Mouse (Mus musculus) gastrocnemius, postnatal 10 days (tissue): ENCODE results near the gene Gm30302. TPM values are rescaled to one million over a fixed set of nuclear protein-coding genes. Genes with fewer than 3 reads are reported as not detected.
"Not testable (repeated sequence)": the region's sequence is repeated elsewhere in the genome, so short reads cannot be mapped to it uniquely, and the experiment has no call there.

Experiments used
- DNase-seq: peaks from one replicate; pipeline ENCODE4 v3.0.0; 2021; ENCODE audit warnings: mixed read lengths
- long read RNA-seq, 2 experiments: library from polyadenylated mRNA; stranded (forward); transcript quantifications; one replicate each; pipeline ENCODE4 v2.0.0; 2021
- total RNA-seq, 2 experiments: library from RNA; stranded (reverse); gene quantifications; 2 replicates each; pipeline ENCODE4 v1.2.3; 2021

Gene Gm30302
- not detected for total RNA-seq
- long read RNA-seq, experiment 1 = 0 reads
- long read RNA-seq, experiment 2 = 0 reads

- no peak for DNase-seq
These were observed at the start of gene Gm30302 for GRCm38 (mm10) chr13:49798901-49799300. Gene Gm30302, minus strand, starts transcription at chr13:49799001.

GRCm38 (mm10) chr13:49846751-49847150, 48.0 kb upstream of the Gm30302 start:
- no peak for DNase-seq

- DNase-seq = no peak
These were observed 47.3 kb upstream of the Gm30302 start for GRCm38 (mm10) chr13:49846141-49846540.

GRCm38 (mm10) chr13:49845663-49846062, 46.9 kb upstream of the Gm30302 start:
- no peak for DNase-seq

GRCm38 (mm10) chr13:49844071-49844470, 45.3 kb upstream of the Gm30302 start:
- no peak for DNase-seq

- no peak for DNase-seq
These were observed 42.4 kb upstream of the Gm30302 start for GRCm38 (mm10) chr13:49841186-49841585.

- DNase-seq = no peak
These were observed 31.6 kb upstream of the Gm30302 start for GRCm38 (mm10) chr13:49830355-49830754.

- DNase-seq = no peak
These were observed 26.5 kb upstream of the Gm30302 start for GRCm38 (mm10) chr13:49825300-49825699.

- no peak for DNase-seq
These were observed 16.2 kb upstream of the Gm30302 start for GRCm38 (mm10) chr13:49814958-49815357.

GRCm38 (mm10) chr13:49814420-49814819, 15.6 kb upstream of the Gm30302 start:
- no peak for DNase-seq

GRCm38 (mm10) chr13:49807146-49807545, 8.3 kb upstream of the Gm30302 start:
- no peak for DNase-seq

- no peak for DNase-seq
These were observed 10.0 kb downstream of the Gm30302 start for GRCm38 (mm10) chr13:49788563-49789393.

GRCm38 (mm10) chr13:49783899-49784298, 14.9 kb downstream of the Gm30302 start:
- no peak for DNase-seq

GRCm38 (mm10) chr13:49771536-49771935, 27.3 kb downstream of the Gm30302 start:
- not testable (repeated sequence) for DNase-seq

GRCm38 (mm10) chr13:49769111-49769510, 29.7 kb downstream of the Gm30302 start:
- DNase-seq = no peak

- DNase-seq = no peak
These were observed 30.8 kb downstream of the Gm30302 start for GRCm38 (mm10) chr13:49768048-49768447.

GRCm38 (mm10) chr13:49766269-49766668, 32.5 kb downstream of the Gm30302 start:
- DNase-seq = no peak

- DNase-seq = no peak
These were observed 33.5 kb downstream of the Gm30302 start for GRCm38 (mm10) chr13:49765306-49765705.

- DNase-seq = no peak
These were observed 36.6 kb downstream of the Gm30302 start for GRCm38 (mm10) chr13:49762208-49762607.

- no peak for DNase-seq
These were observed 38.1 kb downstream of the Gm30302 start for GRCm38 (mm10) chr13:49760675-49761074.

GRCm38 (mm10) chr13:49757966-49758365, 40.8 kb downstream of the Gm30302 start:
- DNase-seq = no peak

- no peak for DNase-seq
These were observed 42.2 kb downstream of the Gm30302 start for GRCm38 (mm10) chr13:49756591-49756990.

GRCm38 (mm10) chr13:49741285-49742040, 57.3 kb downstream of the Gm30302 start:
- no peak for DNase-seq
